Mouse (Mus musculus): ENCODE data around the gene Gm10681.
"Not testable (repeated sequence)": the region's sequence is repeated elsewhere in the genome, so short reads cannot be mapped to it uniquely, and the experiment has no call there.

Gm10681 gene

DNA sequence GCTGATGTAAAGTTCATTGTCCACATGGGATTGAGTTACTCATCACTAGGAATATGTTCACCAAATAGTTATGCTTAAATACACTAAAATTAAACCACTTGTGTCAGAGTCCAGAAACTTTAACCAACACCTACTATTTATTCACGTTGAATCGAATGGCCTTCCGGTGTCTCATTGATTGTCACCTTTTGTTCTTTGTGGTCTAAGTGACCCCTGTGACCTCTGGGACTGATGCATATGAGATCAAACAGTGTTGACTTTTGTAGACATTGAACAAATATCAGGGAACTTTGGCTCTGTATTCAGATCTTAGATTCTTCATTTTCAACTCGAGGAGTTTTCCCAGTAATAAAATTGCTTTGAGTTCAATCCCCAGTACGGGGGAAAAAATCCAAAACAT lies 81.4 kb downstream of the Gm10681 start:
- DNase-seq = not testable (repeated sequence)
